Mouse (Mus musculus): ENCODE results near the gene Camk1d.

DNA sequence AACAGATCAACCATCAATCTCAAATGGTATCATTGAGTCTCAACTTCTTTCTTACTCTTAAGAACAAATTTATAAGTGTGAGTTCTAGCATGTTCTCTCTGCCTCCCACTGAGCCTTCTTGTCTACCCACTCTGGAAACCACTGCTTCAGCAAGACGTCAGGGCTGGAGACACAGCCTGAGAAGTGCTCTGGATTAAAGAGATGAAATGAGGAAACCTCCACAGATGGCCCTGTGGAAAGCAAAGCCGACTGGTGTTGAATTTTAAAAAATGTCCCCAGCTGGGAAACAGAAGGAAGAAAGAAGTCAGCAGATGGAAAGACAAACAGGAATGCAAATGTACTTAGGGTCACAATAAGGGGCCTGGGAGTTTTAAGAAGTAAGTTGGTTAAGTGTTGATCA is 180.4 kb downstream of the Camk1d start:
- TF ChIP-seq CTCF (IDR thresholded peaks at IDR 0.05; ENCODE audit: low read depth) (no peak), EP300 (IDR thresholded peaks at IDR 0.05; ENCODE audit: low read depth) (no peak)

Measured in heart, postnatal 0 days (tissue).